Comparison of ENCODE assay signal across 10 mouse cellular contexts in genomic region chr8:70364066-70364465, GRCm38 (mm10). TPM values are rescaled to one million over a fixed set of nuclear protein-coding genes. Genes with fewer than 3 reads are reported as not detected.
DNase-seq lines count a peak whose midpoint lies in the region; ATAC-seq lines count a peak whose summit lies in the region.
"Had no signal": no experiment of that assay in that cellular context is flagged by ENCODE, and none has a peak within 500 bp of the region (broad histone marks: within the 10 kb centered on the region; RNA-seq: fewer than 3 reads in every experiment).

No protein-coding gene starts in this region.

- 0 out of 2 replicates have a peak, but pooled peaks have one; percentile 25 for ATAC-seq in limb, embryonic 13.5 days (ENCODE audit: low FRiP score, low read depth)
- ATAC-seq in forebrain, embryonic 14.5 days, result no peak

- no peaks in the 10 kb centered on the region for H3K36me3 ChIP-seq in limb, embryonic 13.5 days
- no peaks in the 10 kb centered on the region for H3K36me3 ChIP-seq in forebrain, embryonic 14.5 days (ENCODE audit: control insufficient read depth, insufficient read depth, low read length)

- 38% methylated on average over 5 of the region's 5 CpGs for WGBS in limb, embryonic 13.5 days
- WGBS in forebrain, embryonic 14.5 days, result 35% methylated on average over 5 of the region's 5 CpGs

- peak; percentile 62 for DNase-seq in adrenal gland, postnatal 14 days
- no peak for DNase-seq in adrenal gland, postnatal 4 days (ENCODE audit: low spot score in 2 of 2)
- peak; percentile 35 for DNase-seq in ovary, postnatal 14 days (ENCODE audit: low spot score)
- no peak for DNase-seq in ovary, postnatal 10 days (ENCODE audit: low spot score)
- DNase-seq in yolk sac, embryonic 10.5 days (ENCODE audit: low spot score), result peak; percentile 45
- DNase-seq in layer of hippocampus, postnatal 14 days (ENCODE audit: low spot score in 2 of 2), result no peak
- no peak for DNase-seq in forebrain, embryonic 14.5 days (ENCODE audit: low spot score)
- DNase-seq: B cell, adult 2 months; cerebellum, adult 11 months had no signal

- H3K9me3 ChIP-seq in limb, embryonic 13.5 days, result no peaks in the 10 kb centered on the region
- no peaks in the 10 kb centered on the region for H3K9me3 ChIP-seq in forebrain, embryonic 14.5 days (replicated peaks; ENCODE audit: control insufficient read depth, low read length)

- H3K27me3 ChIP-seq in limb, embryonic 13.5 days, result 0 out of 2 replicates have a peak, but pooled peaks cover 3% of the 10 kb centered on the region
- H3K27me3 ChIP-seq in forebrain, embryonic 14.5 days (replicated peaks; ENCODE audit: control insufficient read depth, insufficient read depth, low read length), result 0 out of 2 replicates have a peak, but pooled peaks cover 2% of the 10 kb centered on the region

- H3K4me1 ChIP-seq in limb, embryonic 13.5 days, result peaks cover 24% of the 10 kb centered on the region
- H3K4me1 ChIP-seq in forebrain, embryonic 14.5 days (ENCODE audit: control insufficient read depth, insufficient read depth, low read length), result no peaks in the 10 kb centered on the region

- H3K27ac ChIP-seq in limb, embryonic 13.5 days, result no peak overlapping the region
- no peak overlapping the region for H3K27ac ChIP-seq in forebrain, embryonic 14.5 days (ENCODE audit: low read depth, low read length)

- H3K4me3 ChIP-seq in limb, embryonic 13.5 days, result no peak overlapping the region
- no peak overlapping the region for H3K4me3 ChIP-seq in forebrain, embryonic 14.5 days (ENCODE audit: low read depth, low read length)

- H3K4me2 ChIP-seq in limb, embryonic 13.5 days (replicated peaks), result no peak overlapping the region
- H3K4me2 ChIP-seq in forebrain, embryonic 14.5 days (ENCODE audit: low read length), result no peak overlapping the region

- no peak overlapping the region for H3K9ac ChIP-seq in limb, embryonic 13.5 days
- no peak overlapping the region for H3K9ac ChIP-seq in forebrain, embryonic 14.5 days (ENCODE audit: low read length)

RNA-seq across cellular contexts. Expression of gene Comp, which starts 9.3 kb away (rescaled TPM):
- 1.4 TPM in 1 of 2 replicates, not detected in the other for total RNA-seq in adrenal gland, postnatal 14 days (2021)
- 1 to 10 TPM in 1 of 2 experiments, under 1 TPM in 1; 0.28 to 1.0 TPM for total RNA-seq in adrenal gland, postnatal 4 days (2021)
- 26.4 and 40.8 TPM in 2 replicates for polyA plus RNA-seq in limb, embryonic 13.5 days (2015; fragmentation: Nextera tagmentation; extraction: Ambion mirVana)
- total RNA-seq in layer of hippocampus, postnatal 14 days (2021), result under 1 TPM; 0.21 to 0.30 TPM
- 0.48 TPM in 1 of 2 replicates, not detected in the other for polyA plus RNA-seq in forebrain, embryonic 14.5 days (2014; fragmentation: Nextera tagmentation; extraction: Ambion mirVana)

RNA-seq across cellular contexts. Expression of gene Upf1, which starts 11.0 kb away (rescaled TPM):
- 64.0 and 64.4 TPM in 2 replicates for total RNA-seq in adrenal gland, postnatal 14 days (2021)
- total RNA-seq in adrenal gland, postnatal 4 days (2021), result 10 to 100 TPM; 52.5 to 56.1 TPM
- polyA plus RNA-seq in limb, embryonic 13.5 days (2015; fragmentation: Nextera tagmentation; extraction: Ambion mirVana), result 18.7 and 19.5 TPM in 2 replicates
- total RNA-seq in layer of hippocampus, postnatal 14 days (2021), result 10 to 100 TPM; 50.3 to 54.9 TPM
- 11.8 and 14.0 TPM in 2 replicates for polyA plus RNA-seq in forebrain, embryonic 14.5 days (2014; fragmentation: Nextera tagmentation; extraction: Ambion mirVana)

RNA-seq across cellular contexts. Expression of gene Gdf1, which starts 34.4 kb away (rescaled TPM):
- total RNA-seq in adrenal gland, postnatal 14 days (2021), result 0.41 and 1.2 TPM in 2 replicates
- 1 to 10 TPM in 1 of 2 experiments, under 1 TPM in 1; 0.34 to 1.3 TPM for total RNA-seq in adrenal gland, postnatal 4 days (2021)
- polyA plus RNA-seq in limb, embryonic 13.5 days (2015; fragmentation: Nextera tagmentation; extraction: Ambion mirVana), result 0.78 and 2.7 TPM in 2 replicates
- total RNA-seq in layer of hippocampus, postnatal 14 days (2021), result 10 to 100 TPM; 11.2 to 22.7 TPM
- polyA plus RNA-seq in forebrain, embryonic 14.5 days (2014; fragmentation: Nextera tagmentation; extraction: Ambion mirVana), result 2.1 and 4.2 TPM in 2 replicates

RNA-seq across cellular contexts. Expression of gene Cers1, which starts 48.5 kb away (rescaled TPM):
- 1.9 and 2.9 TPM in 2 replicates for total RNA-seq in adrenal gland, postnatal 14 days (2021)
- total RNA-seq in adrenal gland, postnatal 4 days (2021), result 1 to 10 TPM; 6.8 to 7.2 TPM
- polyA plus RNA-seq in limb, embryonic 13.5 days (2015; fragmentation: Nextera tagmentation; extraction: Ambion mirVana), result 10.0 and 10.2 TPM in 2 replicates
- total RNA-seq in layer of hippocampus, postnatal 14 days (2021), result 100 to 1,000 TPM; 107 to 119 TPM
- polyA plus RNA-seq in forebrain, embryonic 14.5 days (2014; fragmentation: Nextera tagmentation; extraction: Ambion mirVana), result 20.8 and 27.6 TPM in 2 replicates

Comparison
In these comparisons a context has a peak if more than half of its experiments do, and no peak if none do; other contexts are left out.
1. DNase-seq: peak in adrenal gland, postnatal 14 days (single experiment), ovary, postnatal 14 days (single experiment) and yolk sac, embryonic 10.5 days (single experiment); none in adrenal gland, postnatal 4 days (0 of 2), ovary, postnatal 10 days (single experiment), layer of hippocampus, postnatal 14 days (0 of 2) and forebrain, embryonic 14.5 days (single experiment).